Mouse (Mus musculus) cerebellum, postnatal 4 days (tissue): ENCODE results near the gene Lmnb2.

ENCODE experiments used
- DNase-seq, 2 experiments: peaks; one replicate each; pipeline ENCODE4 v3.0.0; 2022; ENCODE audit warnings: low spot score in 2 of 2, mixed read lengths in 1 of 2

Gene Lmnb2

GRCm38 (mm10) chr10:80930361-80931152 lies 12.5 kb upstream of the Lmnb2 start:
- peak in 1 of 2 experiments; percentile 41 for DNase-seq

- DNase-seq, result peak; percentile 93 to 98
Measured at GRCm38 (mm10) chr10:80929299-80930226, 11.5 kb upstream of the Lmnb2 start, which contains the start of gene Gadd45b. Gene Gadd45b, plus strand, starts transcription at chr10:80930073.

- peak; percentile 86 to 92 for DNase-seq
Measured at GRCm38 (mm10) chr10:80928586-80929298, 10.7 kb upstream of the Lmnb2 start.

- DNase-seq, result no peak
Measured at GRCm38 (mm10) chr10:80925472-80925871, 7.4 kb upstream of the Lmnb2 start.

GRCm38 (mm10) chr10:80921923-80922322 lies 3.9 kb upstream of the Lmnb2 start:
- no peak for DNase-seq

- no peak for DNase-seq
Measured at GRCm38 (mm10) chr10:80917336-80917778, 688 bp downstream of the Lmnb2 start.

GRCm38 (mm10) chr10:80915736-80916135 lies 2.3 kb downstream of the Lmnb2 start:
- DNase-seq, result no peak

GRCm38 (mm10) chr10:80915260-80915659 lies 2.8 kb downstream of the Lmnb2 start:
- no peak for DNase-seq

GRCm38 (mm10) chr10:80914253-80914656 lies 3.8 kb downstream of the Lmnb2 start:
- no peak for DNase-seq

- no peak for DNase-seq
Measured at GRCm38 (mm10) chr10:80913364-80914011, 4.6 kb downstream of the Lmnb2 start.

- DNase-seq, result no peak
Measured at GRCm38 (mm10) chr10:80911891-80912290, 6.2 kb downstream of the Lmnb2 start.

GRCm38 (mm10) chr10:80911354-80911753 lies 6.7 kb downstream of the Lmnb2 start:
- DNase-seq, result no peak

- DNase-seq, result no peak
Measured at GRCm38 (mm10) chr10:80909375-80910162, 8.5 kb downstream of the Lmnb2 start.

- no peak for DNase-seq
Measured at GRCm38 (mm10) chr10:80904709-80905108, 13.3 kb downstream of the Lmnb2 start.

GRCm38 (mm10) chr10:80904004-80904693 lies 13.9 kb downstream of the Lmnb2 start:
- DNase-seq, result no peak

GRCm38 (mm10) chr10:80903282-80903681 lies 14.8 kb downstream of the Lmnb2 start:
- no peak for DNase-seq

- DNase-seq, result no peak
Measured at GRCm38 (mm10) chr10:80902273-80902940, 15.6 kb downstream of the Lmnb2 start.

- no peak for DNase-seq
Measured at GRCm38 (mm10) chr10:80901409-80902272, 16.4 kb downstream of the Lmnb2 start.
